Comparison of ENCODE assay signal across 16 mouse cellular contexts in genomic region chr2:52304554-52304953, GRCm38 (mm10).
"Had no signal": no experiment of that assay in that cellular context is flagged by ENCODE, and none has a peak within 500 bp of the region (broad histone marks: within the 10 kb centered on the region; RNA-seq: fewer than 3 reads in every experiment).

No protein-coding gene starts in this region.

- ATAC-seq: lung, postnatal 0 days; midbrain, embryonic 13.5 days; midbrain, embryonic 15.5 days had no signal

- H3K4me3 ChIP-seq: lung, embryonic 15.5 days; megakaryocyte, embryonic 14.5 days; midbrain, embryonic 13.5 days; midbrain, embryonic 15.5 days; neural tube, embryonic 12.5 days; stomach, embryonic 15.5 days had no signal

- DNase-seq: lung, adult 2 months; lung, postnatal 14 days; lung, postnatal 36 days; right cerebral cortex, postnatal 14 days; thymus, adult 2 months; thymus, postnatal 25 days; thymus, postnatal 4 days had no signal

- H3K27me3 ChIP-seq: lung, embryonic 15.5 days; midbrain, embryonic 13.5 days; midbrain, embryonic 15.5 days; neural tube, embryonic 12.5 days; stomach, embryonic 15.5 days had no signal

- H3K27ac ChIP-seq: lung, embryonic 15.5 days; macrophage; midbrain, embryonic 13.5 days; midbrain, embryonic 15.5 days; neural tube, embryonic 12.5 days; stomach, embryonic 15.5 days; stomach, postnatal 0 days had no signal

- H3K9me3 ChIP-seq: lung, embryonic 15.5 days; megakaryocyte, embryonic 14.5 days; midbrain, embryonic 13.5 days; midbrain, embryonic 15.5 days; neural tube, embryonic 12.5 days; stomach, embryonic 15.5 days had no signal

- H3K36me3 ChIP-seq: lung, embryonic 15.5 days; midbrain, embryonic 13.5 days; midbrain, embryonic 15.5 days; neural tube, embryonic 12.5 days; stomach, embryonic 15.5 days had no signal

- H3K4me1 ChIP-seq: lung, embryonic 15.5 days; midbrain, embryonic 13.5 days; midbrain, embryonic 15.5 days; neural tube, embryonic 12.5 days; stomach, embryonic 15.5 days had no signal
